Mouse (Mus musculus) cerebellum, adult 2 months (tissue): ENCODE measurements around the gene Prkce. TPM values are rescaled to one million over a fixed set of nuclear protein-coding genes. Genes with fewer than 3 reads are reported as not detected.

ENCODE experiments used
- DNase-seq, 2 experiments: peaks; one replicate each; pipeline ENCODE4 v3.0.0; 2021
- H3K27ac ChIP-seq: fragments of 200-500 bp; 2 replicates; pipeline ENCODE4 v1.5.1; 2012; ENCODE audit warnings: low read length, control low read depth, inconsistent platforms; ENCODE audit not compliant: insufficient read depth
- H3K27me3 ChIP-seq: fragments of 200-500 bp; 2 replicates; pipeline ENCODE4 v1.6.1; 2012; ENCODE audit warnings: inconsistent platforms, mild to moderate bottlenecking, low read length, moderate library complexity; ENCODE audit not compliant: control insufficient read depth, insufficient read depth
- H3K4me1 ChIP-seq: fragments of 200-500 bp; 2 replicates; pipeline ENCODE4 v1.6.1; 2011; ENCODE audit warnings: low read length; ENCODE audit not compliant: control insufficient read depth, insufficient read depth
- H3K4me3 ChIP-seq: fragments of 200-500 bp; replicated peaks from 2 replicates; pipeline ENCODE3; 2011; ENCODE audit warnings: mild to moderate bottlenecking, low read depth, low read length, control low read depth; ENCODE audit not compliant: insufficient read depth
- CTCF ChIP-seq: fragments of 200-500 bp; IDR thresholded peaks from 2 replicates; pipeline ENCODE4 v1.5.1; 2011; ENCODE audit warnings: low read depth, mild to moderate bottlenecking, control low read depth, low read length, moderate library complexity, borderline replicate concordance; ENCODE audit not compliant: insufficient read depth
- POLR2A ChIP-seq: fragments of 200-500 bp; IDR thresholded peaks from 2 replicates; pipeline ENCODE4 v1.6.1; 2011; ENCODE audit warnings: low read length, control low read depth, borderline replicate concordance; ENCODE audit not compliant: insufficient read depth
- WGBS: fragments of 180-500 bp; shearing (Covaris S2); methylation state at CpG from one replicate; pipeline ENCODE4 v1.1.7; 2018; 5-methylcytosine and 5-hydroxymethylcytosine counted together
- polyA plus RNA-seq: library from polyadenylated mRNA; depleted of rRNA; stranded (reverse); fragments of >200 nt; gene quantifications from 2 replicates; pipeline ENCODE4 v1.2.3, GENCODE M21; 2012

Prkce gene
- polyA plus RNA-seq, 1 experiment, result 53.7 TPM

GRCm38 (mm10) chr17:86521252-86521651 lies 353.7 kb downstream of the Prkce start:
- peak; percentile 51 to 73 for DNase-seq
- Histone ChIP-seq H3K27me3 (no peaks in the 10 kb centered on the region), H3K4me3 (no peak overlapping the region), H3K4me1 (peaks cover 14% of the 10 kb centered on the region; the same call in 1 of the 2 replicates), H3K27ac (no peak overlapping the region)
- 13% methylated on average over 11 of the region's 11 CpGs for WGBS
- no peak for TF ChIP-seq CTCF

- Histone ChIP-seq H3K4me1 (peaks cover 12% of the 10 kb centered on the region; the same call in 1 of the 2 replicates), H3K27ac (no peak overlapping the region), H3K27me3 (no peaks in the 10 kb centered on the region), H3K4me3 (no peak overlapping the region)
- DNase-seq, result no peak
- WGBS, result 97% methylated on average over 5 of the region's 5 CpGs
- TF ChIP-seq POLR2A, result no peak
- no peak for TF ChIP-seq CTCF
These were observed 355.1 kb downstream of the Prkce start for GRCm38 (mm10) chr17:86522649-86523048.

DNA sequence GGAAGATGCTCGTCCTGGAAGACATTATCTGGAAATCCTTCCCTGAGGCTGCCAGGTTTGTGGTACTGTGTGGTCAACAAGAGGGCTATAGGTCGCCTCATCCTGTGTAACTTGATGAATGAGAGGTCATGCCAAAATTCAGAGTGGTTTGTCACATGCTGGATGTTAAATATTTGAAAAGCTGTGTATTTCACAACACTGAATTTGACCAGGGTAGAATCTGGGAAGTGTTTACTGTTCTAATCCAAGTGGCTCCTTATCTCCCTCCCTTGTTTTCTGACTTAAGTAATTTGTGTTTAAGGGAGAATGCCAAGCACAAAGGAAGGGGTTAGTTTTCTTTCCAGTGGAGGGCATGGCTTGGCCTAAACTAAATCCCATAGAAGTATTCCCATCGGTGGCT lies 355.8 kb downstream of the Prkce start:
- WGBS, result 89% methylated on average over 3 of the region's 3 CpGs
- no peak overlapping the region for H3K27ac ChIP-seq
- TF ChIP-seq POLR2A, result no peak
- no peak for TF ChIP-seq CTCF
- H3K27me3 ChIP-seq, result no peaks in the 10 kb centered on the region
- H3K4me3 ChIP-seq, result no peak overlapping the region
- peaks cover 12% of the 10 kb centered on the region; the same call in 1 of the 2 replicates for H3K4me1 ChIP-seq
- DNase-seq, result no peak

GRCm38 (mm10) chr17:86523843-86524242 lies 356.3 kb downstream of the Prkce start:
- no peaks in the 10 kb centered on the region for H3K27me3 ChIP-seq
- no peak overlapping the region for H3K4me3 ChIP-seq
- no peak for DNase-seq
- TF ChIP-seq CTCF (no peak), POLR2A (no peak)
- H3K27ac ChIP-seq, result no peak overlapping the region
- H3K4me1 ChIP-seq, result peaks cover 12% of the 10 kb centered on the region
- 96% methylated on average over 10 of the region's 10 CpGs for WGBS

DNA sequence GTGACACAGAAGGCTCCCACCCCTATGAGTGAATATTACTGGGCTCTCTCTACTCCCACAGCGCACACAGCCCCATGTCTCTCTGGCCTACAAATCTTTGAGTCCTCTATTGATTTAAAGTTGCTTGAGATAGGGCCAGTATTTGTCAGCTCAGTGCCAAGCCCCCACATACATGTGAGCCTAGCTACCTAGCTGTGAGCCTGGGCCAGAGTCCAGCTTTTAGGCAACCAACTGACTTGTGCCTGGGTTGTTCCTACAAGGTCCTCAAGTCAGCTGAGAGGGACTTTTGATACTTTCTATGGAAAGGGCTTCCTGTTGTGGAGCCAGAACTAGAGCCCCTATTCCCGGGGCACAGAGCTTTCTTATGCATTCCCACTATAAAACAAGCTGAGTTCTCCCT lies 357.5 kb downstream of the Prkce start:
- TF ChIP-seq CTCF (no peak), POLR2A (no peak)
- peaks cover 12% of the 10 kb centered on the region for H3K4me1 ChIP-seq
- no peak overlapping the region for H3K27ac ChIP-seq
- DNase-seq, result no peak
- WGBS, result 94% methylated on average over 2 of the region's 2 CpGs
- no peak overlapping the region for H3K4me3 ChIP-seq
- H3K27me3 ChIP-seq, result no peaks in the 10 kb centered on the region

GRCm38 (mm10) chr17:86526016-86526415 lies 358.4 kb downstream of the Prkce start:
- no peak overlapping the region for H3K27ac ChIP-seq
- 97% methylated on average over 7 of the region's 7 CpGs for WGBS
- H3K4me1 ChIP-seq, result peaks cover 5% of the 10 kb centered on the region
- H3K27me3 ChIP-seq, result no peaks in the 10 kb centered on the region
- DNase-seq, result no peak
- H3K4me3 ChIP-seq, result no peak overlapping the region
- no peak for TF ChIP-seq CTCF
- no peak for TF ChIP-seq POLR2A

DNA sequence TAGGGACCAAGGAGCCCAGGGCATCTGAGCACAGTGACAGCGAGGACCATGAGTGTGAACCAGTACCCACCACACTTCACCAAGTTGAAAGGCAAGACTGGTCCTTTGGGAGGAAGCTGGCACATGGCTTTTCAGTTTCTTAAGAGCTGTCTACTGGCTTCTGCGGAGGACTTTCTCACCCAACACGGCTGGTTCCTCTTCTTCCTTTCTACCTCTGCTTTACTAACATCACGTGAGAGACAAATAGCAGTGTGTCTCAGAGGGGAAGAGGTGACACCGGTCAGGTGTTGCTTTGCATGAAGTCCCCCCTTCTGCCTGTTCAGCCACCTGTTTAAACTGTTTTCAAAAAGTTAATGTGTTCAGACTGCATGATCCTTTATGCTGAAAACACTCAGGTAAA lies 359.7 kb downstream of the Prkce start:
- H3K27ac ChIP-seq, result no peak overlapping the region
- no peak for TF ChIP-seq CTCF
- TF ChIP-seq POLR2A, result no peak
- H3K4me1 ChIP-seq, result no peaks in the 10 kb centered on the region; the same call in 1 of the 2 replicates
- DNase-seq, result no peak
- 93% methylated on average over 5 of the region's 5 CpGs for WGBS
- no peak overlapping the region for H3K4me3 ChIP-seq
- no peaks in the 10 kb centered on the region for H3K27me3 ChIP-seq

DNA sequence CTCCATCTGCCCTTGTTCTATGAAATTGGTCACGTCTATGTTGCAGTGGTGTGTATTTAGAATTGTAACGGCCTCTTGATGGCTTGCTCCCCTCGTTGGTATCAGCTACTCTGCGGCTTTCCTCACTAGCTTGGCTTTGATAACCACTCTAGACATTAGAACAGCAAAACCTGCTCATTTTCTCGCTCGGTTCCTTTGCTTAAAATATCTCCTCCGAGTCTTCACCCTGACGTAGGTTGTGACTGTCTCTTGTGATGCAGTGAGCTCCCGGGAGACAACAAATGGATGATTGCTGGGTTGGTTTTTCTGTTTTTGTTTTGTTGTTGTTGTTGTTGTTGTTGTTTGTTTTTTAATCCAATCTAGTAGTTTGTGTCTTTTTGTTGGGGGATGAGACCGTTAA lies 361.4 kb downstream of the Prkce start:
- Histone ChIP-seq H3K27ac (no peak overlapping the region), H3K4me3 (no peak overlapping the region), H3K4me1 (peaks cover 4% of the 10 kb centered on the region), H3K27me3 (no peaks in the 10 kb centered on the region)
- DNase-seq, result no peak
- 92% methylated on average over 10 of the region's 10 CpGs for WGBS
- no peak for TF ChIP-seq CTCF
